Mouse (Mus musculus): ENCODE results near the gene 1700019D03Rik. TPM values are rescaled to one million over a fixed set of nuclear protein-coding genes. Genes with fewer than 3 reads are reported as not detected.

The 1700019D03Rik gene
- polyA plus RNA-seq, 1 experiment: 1.3 TPM

GRCm38 (mm10) chr1:53032550-53032949 is 12.6 kb upstream of the 1700019D03Rik start:
- Histone ChIP-seq H3K27me3 (replicated peaks) (peaks cover 1% of the 10 kb centered on the region), H3K9me3 (no peaks in the 10 kb centered on the region), H3K4me3 (replicated peaks) (no peak overlapping the region), H3K4me1 (no peaks in the 10 kb centered on the region), H3K36me3 (replicated peaks; ENCODE audit: low read length) (no peaks in the 10 kb centered on the region)
- TF ChIP-seq GATA1 (IDR thresholded peaks at IDR 0.05; ENCODE audit: borderline replicate concordance, low read length) (no peak), FLI1 (IDR thresholded peaks at IDR 0.05; ENCODE audit: low read length) (no peak)

- TF ChIP-seq FLI1 (IDR thresholded peaks at IDR 0.05; ENCODE audit: low read length): no peak
- TF ChIP-seq GATA1 (IDR thresholded peaks at IDR 0.05; ENCODE audit: borderline replicate concordance, low read length): no peak
- Histone ChIP-seq H3K9me3 (no peaks in the 10 kb centered on the region), H3K4me1 (no peaks in the 10 kb centered on the region), H3K27me3 (replicated peaks) (peaks cover 4% of the 10 kb centered on the region), H3K4me3 (replicated peaks) (no peak overlapping the region), H3K36me3 (replicated peaks; ENCODE audit: low read length) (no peaks in the 10 kb centered on the region)
These were observed 1.1 kb downstream of the 1700019D03Rik start for GRCm38 (mm10) chr1:53018746-53019505.

GRCm38 (mm10) chr1:53015606-53016005 is 4.4 kb downstream of the 1700019D03Rik start:
- Histone ChIP-seq H3K36me3 (replicated peaks; ENCODE audit: low read length) (no peaks in the 10 kb centered on the region), H3K9me3 (no peaks in the 10 kb centered on the region), H3K27me3 (replicated peaks) (peaks cover 4% of the 10 kb centered on the region), H3K4me3 (replicated peaks) (no peak overlapping the region), H3K4me1 (peaks cover 4% of the 10 kb centered on the region; the same call in 1 of the 2 replicates)
- TF ChIP-seq FLI1 (IDR thresholded peaks at IDR 0.05; ENCODE audit: low read length): no peak
- no peak for TF ChIP-seq GATA1 (IDR thresholded peaks at IDR 0.05; ENCODE audit: borderline replicate concordance, low read length)

GRCm38 (mm10) chr1:53014716-53015115 is 5.3 kb downstream of the 1700019D03Rik start:
- TF ChIP-seq GATA1 (IDR thresholded peaks at IDR 0.05; ENCODE audit: borderline replicate concordance, low read length) (no peak), FLI1 (IDR thresholded peaks at IDR 0.05; ENCODE audit: low read length) (no peak)
- no peaks in the 10 kb centered on the region for H3K9me3 ChIP-seq
- peaks cover 4% of the 10 kb centered on the region; the same call in 1 of the 2 replicates for H3K4me1 ChIP-seq
- no peaks in the 10 kb centered on the region for H3K36me3 ChIP-seq (replicated peaks; ENCODE audit: low read length)
- H3K4me3 ChIP-seq (replicated peaks): no peak overlapping the region
- peaks cover 2% of the 10 kb centered on the region for H3K27me3 ChIP-seq (replicated peaks)

GRCm38 (mm10) chr1:52986692-52987091 is 33.3 kb downstream of the 1700019D03Rik start:
- Histone ChIP-seq H3K4me3 (replicated peaks) (no peak overlapping the region), H3K9me3 (no peaks in the 10 kb centered on the region)
- TF ChIP-seq FLI1 (IDR thresholded peaks at IDR 0.05; ENCODE audit: low read length) (no peak), GATA1 (IDR thresholded peaks at IDR 0.05; ENCODE audit: borderline replicate concordance, low read length) (no peak)

GRCm38 (mm10) chr1:52973198-52973597 is 46.8 kb downstream of the 1700019D03Rik start:
- no peak for TF ChIP-seq FLI1 (IDR thresholded peaks at IDR 0.05; ENCODE audit: low read length)
- TF ChIP-seq GATA1 (IDR thresholded peaks at IDR 0.05; ENCODE audit: borderline replicate concordance, low read length): no peak
- H3K27me3 ChIP-seq (replicated peaks): peaks cover 2% of the 10 kb centered on the region
- no peaks in the 10 kb centered on the region for H3K9me3 ChIP-seq
- H3K36me3 ChIP-seq (replicated peaks; ENCODE audit: low read length): no peaks in the 10 kb centered on the region
- no peaks in the 10 kb centered on the region for H3K4me1 ChIP-seq
- no peak overlapping the region for H3K4me3 ChIP-seq (replicated peaks)

More at GRCm38 (mm10) chr1:52986692-52987091, 33.3 kb downstream of the 1700019D03Rik start:
- Histone ChIP-seq H3K36me3 (replicated peaks; ENCODE audit: low read length) (no peaks in the 10 kb centered on the region), H3K4me1 (no peaks in the 10 kb centered on the region), H3K27me3 (replicated peaks) (peaks cover 3% of the 10 kb centered on the region)

GRCm38 (mm10) chr1:52971881-52972503 is 48.0 kb downstream of the 1700019D03Rik start:
- Histone ChIP-seq H3K4me3 (replicated peaks) (no peak overlapping the region), H3K4me1 (no peaks in the 10 kb centered on the region)
- TF ChIP-seq GATA1 (IDR thresholded peaks at IDR 0.05; ENCODE audit: borderline replicate concordance, low read length) (no peak), FLI1 (IDR thresholded peaks at IDR 0.05; ENCODE audit: low read length) (no peak)

GRCm38 (mm10) chr1:52964581-52964980 is 55.4 kb downstream of the 1700019D03Rik start:
- peaks cover 24% of the 10 kb centered on the region for H3K4me1 ChIP-seq
- no peak overlapping the region for H3K4me3 ChIP-seq (replicated peaks)
- no peaks in the 10 kb centered on the region for H3K9me3 ChIP-seq
- no peaks in the 10 kb centered on the region for H3K36me3 ChIP-seq (replicated peaks; ENCODE audit: low read length)
- TF ChIP-seq FLI1 (IDR thresholded peaks at IDR 0.05; ENCODE audit: low read length): no peak
- no peak for TF ChIP-seq GATA1 (IDR thresholded peaks at IDR 0.05; ENCODE audit: borderline replicate concordance, low read length)
- H3K27me3 ChIP-seq (replicated peaks): peaks cover 1% of the 10 kb centered on the region

More at GRCm38 (mm10) chr1:52971881-52972503, 48.0 kb downstream of the 1700019D03Rik start:
- H3K27me3 ChIP-seq (replicated peaks): peaks cover 2% of the 10 kb centered on the region
- H3K36me3 ChIP-seq (replicated peaks; ENCODE audit: low read length): no peaks in the 10 kb centered on the region
- no peaks in the 10 kb centered on the region for H3K9me3 ChIP-seq

GRCm38 (mm10) chr1:52963097-52963496 is 56.9 kb downstream of the 1700019D03Rik start:
- H3K4me3 ChIP-seq (replicated peaks): no peak overlapping the region
- TF ChIP-seq GATA1 (IDR thresholded peaks at IDR 0.05; ENCODE audit: borderline replicate concordance, low read length) (no peak), FLI1 (IDR thresholded peaks at IDR 0.05; ENCODE audit: low read length) (no peak)

GRCm38 (mm10) chr1:52960191-52960590 is 59.8 kb downstream of the 1700019D03Rik start:
- Histone ChIP-seq H3K27me3 (replicated peaks) (peaks cover 5% of the 10 kb centered on the region), H3K9me3 (no peaks in the 10 kb centered on the region), H3K36me3 (replicated peaks; ENCODE audit: low read length) (no peaks in the 10 kb centered on the region), H3K4me1 (peaks cover 26% of the 10 kb centered on the region), H3K4me3 (replicated peaks) (no peak overlapping the region)
- TF ChIP-seq FLI1 (IDR thresholded peaks at IDR 0.05; ENCODE audit: low read length) (no peak), GATA1 (IDR thresholded peaks at IDR 0.05; ENCODE audit: borderline replicate concordance, low read length) (no peak)

More at GRCm38 (mm10) chr1:52963097-52963496, 56.9 kb downstream of the 1700019D03Rik start:
- Histone ChIP-seq H3K4me1 (peaks cover 26% of the 10 kb centered on the region), H3K36me3 (replicated peaks; ENCODE audit: low read length) (no peaks in the 10 kb centered on the region), H3K27me3 (replicated peaks) (peaks cover 2% of the 10 kb centered on the region), H3K9me3 (no peaks in the 10 kb centered on the region)

Data from megakaryocyte, embryonic 14.5 days (primary cell).